Mouse (Mus musculus) CH12.LX (cell line): ENCODE measurements around the gene 4930442H23Rik. TPM values are rescaled to one million over a fixed set of nuclear protein-coding genes. Genes with fewer than 3 reads are reported as not detected.

Experiments used
- DNase-seq: peaks from one replicate; pipeline ENCODE4 v3.0.0-alpha.2; 2013; ENCODE audit errors: extremely low read depth
- H3K27ac ChIP-seq: 2 replicates; pipeline ENCODE4 v1.5.1; 2012; ENCODE audit warnings: low read depth, mild to moderate bottlenecking, control low read depth, moderate library complexity; ENCODE audit not compliant: insufficient read depth
- H3K27me3 ChIP-seq: replicated peaks from 2 replicates; pipeline ENCODE3; 2012; ENCODE audit warnings: inconsistent platforms
- H3K36me3 ChIP-seq, 2 experiments: replicated peaks in 1 of 2; 2 replicates each; pipeline versions ENCODE3 to v1.6.1; 2012; ENCODE audit warnings: inconsistent platforms in 1 of 2, low read length in 1 of 2, mild to moderate bottlenecking in 1 of 2, mixed read lengths in 1 of 2, moderate library complexity in 1 of 2; ENCODE audit not compliant: control insufficient read depth in 1 of 2, insufficient read depth in 1 of 2
- H3K4me1 ChIP-seq, 2 experiments: 2 replicates each; pipeline ENCODE4 v1.6.1; 2012; ENCODE audit warnings: inconsistent platforms in 1 of 2, moderate library complexity in 1 of 2; ENCODE audit not compliant: insufficient read depth in 2 of 2, control insufficient read depth in 1 of 2
- H3K4me2 ChIP-seq: 2 replicates; pipeline ENCODE4 v1.6.1; 2012; ENCODE audit warnings: low read depth, mild to moderate bottlenecking, control low read depth; ENCODE audit not compliant: poor library complexity, insufficient read depth, severe bottlenecking
- H3K4me3 ChIP-seq, 3 experiments: fragments of 150-350 bp in 1 of 3; sonication (generic) in 1 of 3; replicated peaks in 1 of 3; 2 replicates each; pipeline versions ENCODE3 to v1.5.1; 2011 to 2012; ENCODE audit warnings: low read depth in 2 of 3, low read length in 2 of 3, mild to moderate bottlenecking in 2 of 3, moderate library complexity in 2 of 3, control low read depth in 1 of 3, improper control_type of control experiment in 1 of 3, inconsistent platforms in 1 of 3, mixed read lengths in 1 of 3; ENCODE audit not compliant: poor library complexity in 1 of 3
- H3K79me2 ChIP-seq: replicated peaks from 2 replicates; pipeline ENCODE4 v1.6.1; 2012; ENCODE audit warnings: mild to moderate bottlenecking, moderate library complexity; ENCODE audit not compliant: control insufficient read depth, poor library complexity, insufficient read depth, severe bottlenecking; ENCODE audit errors: extremely low read depth
- H3K9ac ChIP-seq: 2 replicates; pipeline ENCODE4 v1.6.1; 2012; ENCODE audit warnings: low read depth, mild to moderate bottlenecking, control low read depth, moderate library complexity; ENCODE audit not compliant: insufficient read depth
- H3K9me3 ChIP-seq: replicated peaks from 2 replicates; pipeline ENCODE3; 2012; ENCODE audit warnings: low read length, inconsistent platforms, mixed read lengths
- BHLHE40 ChIP-seq: IDR thresholded peaks from 2 replicates; pipeline ENCODE4 v1.6.1; 2011; ENCODE audit warnings: mild to moderate bottlenecking, low read depth, low read length, improper control_type of control experiment
- CTCF ChIP-seq, 2 experiments: IDR thresholded peaks in 1 of 2; conservative IDR thresholded peaks in 1 of 2; 2 replicates each; pipeline ENCODE4 v1.5.1; 2011 to 2012; ENCODE audit warnings: low read depth in 2 of 2, low read length in 2 of 2, improper control_type of control experiment in 1 of 2, inconsistent platforms in 1 of 2, mild to moderate bottlenecking in 1 of 2, moderate library complexity in 1 of 2
- E2F4 ChIP-seq: IDR thresholded peaks from 2 replicates; pipeline ENCODE4 v1.6.1; 2011; ENCODE audit warnings: low read depth, low read length, improper control_type of control experiment; ENCODE audit not compliant: insufficient replicate concordance
- EP300 ChIP-seq: IDR thresholded peaks from 2 replicates; pipeline ENCODE4 v1.6.1; 2011; ENCODE audit warnings: low read length, improper control_type of control experiment
- IRF4 ChIP-seq: IDR thresholded peaks from 2 replicates; pipeline ENCODE4 v1.6.1; 2014; ENCODE audit warnings: low read depth, mild to moderate bottlenecking, inconsistent platforms, low read length, improper control_type of control experiment
- JUN ChIP-seq: IDR thresholded peaks from 2 replicates; pipeline ENCODE4 v1.6.1; 2011; ENCODE audit warnings: low read depth, mild to moderate bottlenecking, low read length, improper control_type of control experiment, moderate library complexity; ENCODE audit not compliant: insufficient read depth
- MEF2A ChIP-seq: IDR thresholded peaks from 2 replicates; pipeline ENCODE4 v1.6.1; 2014; ENCODE audit warnings: low read depth, mild to moderate bottlenecking, inconsistent platforms, low read length, improper control_type of control experiment, borderline replicate concordance
- NELFE ChIP-seq: IDR thresholded peaks from 2 replicates; pipeline ENCODE4 v1.6.1; 2011; ENCODE audit warnings: low read depth, low read length, improper control_type of control experiment
- NRF1 ChIP-seq: IDR thresholded peaks from 2 replicates; pipeline ENCODE4 v1.6.1; 2014; ENCODE audit warnings: low read depth, mild to moderate bottlenecking, inconsistent platforms, low read length, improper control_type of control experiment, moderate library complexity
- PAX5 ChIP-seq: IDR thresholded peaks from 2 replicates; pipeline ENCODE4 v1.6.1; 2012; ENCODE audit warnings: low read length, inconsistent platforms, mixed read lengths
- POLR2A ChIP-seq: IDR thresholded peaks from 2 replicates; pipeline ENCODE4 v1.6.1; 2011; ENCODE audit warnings: low read depth, mild to moderate bottlenecking, improper control_type of control experiment, low read length
- POLR2AphosphoS2 ChIP-seq: IDR thresholded peaks from 2 replicates; pipeline ENCODE4 v1.6.1; 2011; ENCODE audit warnings: low read depth, low read length, improper control_type of control experiment
- RAD21 ChIP-seq: IDR thresholded peaks from 2 replicates; pipeline ENCODE4 v1.6.1; 2011; ENCODE audit warnings: low read depth, mild to moderate bottlenecking, low read length, improper control_type of control experiment, moderate library complexity
- SIN3A ChIP-seq: IDR thresholded peaks from 2 replicates; pipeline ENCODE4 v1.6.1; 2012; ENCODE audit warnings: low read length, improper control_type of control experiment, inconsistent platforms
- TBP ChIP-seq: conservative IDR thresholded peaks from 2 replicates; pipeline ENCODE4 v1.6.1; 2011; ENCODE audit warnings: low read depth, low read length, improper control_type of control experiment
- ZC3H11A ChIP-seq: IDR thresholded peaks from 2 replicates; pipeline ENCODE4 v1.6.1; 2012; ENCODE audit warnings: low read depth, mild to moderate bottlenecking, inconsistent platforms, low read length, improper control_type of control experiment
- ZMIZ1 ChIP-seq: IDR thresholded peaks from 2 replicates; pipeline ENCODE4 v1.6.1; 2012; ENCODE audit warnings: low read depth, mild to moderate bottlenecking, inconsistent platforms, low read length, improper control_type of control experiment
- ZNF384 ChIP-seq: IDR thresholded peaks from 2 replicates; pipeline ENCODE4 v1.6.1; 2012; ENCODE audit warnings: low read depth, low read length, improper control_type of control experiment, inconsistent platforms
- dilution Hi-C: fragments of 300-500 bp; cut with MboI; formaldehyde crosslinking; loops from 2 replicates; pipeline ENCODE4 v1.14.3; 2020; ENCODE audit warnings: low sequenced_read_pairs; ENCODE audit not compliant: extremely low pct_unique_long_range_greater_than_20kb, extremely low pct_ligation_motif_present
- in situ Hi-C: fragments of 300-500 bp; cut with MboI; formaldehyde crosslinking; loops from 3 replicates; pipeline ENCODE4 v1.14.3; 2019; ENCODE audit warnings: low sequenced_read_pairs, low pct_ligation_motif_present, low pct_unique_long_range_greater_than_20kb, mixed read lengths
- polyA plus RNA-seq: library from polyadenylated mRNA; unstranded; fragments of >175 nt; gene quantifications from 2 replicates; pipeline ENCODE4 v1.2.1, GENCODE M21; 2012; ENCODE audit warnings: low read depth; ENCODE audit not compliant: insufficient read length
- total RNA-seq, 2 experiments: library from RNA; depleted of rRNA; stranded (reverse); fragments of 300-350 nt in 1 of 2; fragments of >200 nt in 1 of 2; gene quantifications; 2 replicates each; pipeline ENCODE4 v1.2.3; 2012 to 2014

Gene 4930442H23Rik
- total and polyA plus RNA-seq, 3 experiments = 0.27 TPM; not detected in 2

- TF ChIP-seq RAD21 = peak; percentile 1
- TF ChIP-seq E2F4 = no peak
- peak in 1 of 2 experiments; percentile 29; a peak in 1 of 4 replicates for TF ChIP-seq CTCF (conservative IDR thresholded peaks at IDR 0.05 in 1 of 2, IDR thresholded peaks at IDR 0.05 in 1 of 2; ENCODE audit: low read depth in 2 of 2, low read length in 2 of 2)
- Histone ChIP-seq H3K27ac (no peak overlapping the region), H3K4me2 (no peak overlapping the region), H3K4me3 (no peak overlapping the region), H3K4me1 (peaks cover 20 to 45% of the 10 kb centered on the region in 2 experiments), H3K36me3 (peaks cover 29 to 49% of the 10 kb centered on the region in 2 experiments), H3K27me3 (peaks cover 2% of the 10 kb centered on the region), H3K9ac (no peak overlapping the region), H3K9me3 (no peaks in the 10 kb centered on the region), H3K79me2 (no peaks in the 10 kb centered on the region)
- in situ Hi-C loops (loop anchor here (10.0 kb wide), 1 partner anchor 164 kb away; the partner anchor contains the start of genes Hmg20b and Mfsd12), dilution Hi-C loops (no loop called here)
- no peak for DNase-seq
These were observed 7.3 kb upstream of the 4930442H23Rik start for GRCm38 (mm10) chr10:81190912-81191321.

- TF ChIP-seq MEF2A = no peak
- TF ChIP-seq CTCF (conservative IDR thresholded peaks at IDR 0.05 in 1 of 2, IDR thresholded peaks at IDR 0.05 in 1 of 2; ENCODE audit: low read depth in 2 of 2, low read length in 2 of 2) = peak; percentile 10 to 37; a peak in 2 of 4 replicates
- Histone ChIP-seq H3K9ac (no peak overlapping the region), H3K79me2 (no peaks in the 10 kb centered on the region), H3K27ac (no peak overlapping the region), H3K36me3 (peaks cover 30 to 53% of the 10 kb centered on the region in 2 experiments), H3K9me3 (no peaks in the 10 kb centered on the region), H3K4me1 (peaks cover 19 to 40% of the 10 kb centered on the region in 2 experiments), H3K27me3 (peaks cover 2% of the 10 kb centered on the region), H3K4me3 (no peak overlapping the region), H3K4me2 (no peak overlapping the region)
- DNase-seq = no peak
- dilution Hi-C loops = no loop called here
- in situ Hi-C loops = loop anchor here (10.0 kb wide), 1 partner anchor 164 kb away; the partner anchor contains the start of genes Hmg20b and Mfsd12
These were observed 6.7 kb upstream of the 4930442H23Rik start for GRCm38 (mm10) chr10:81190236-81190911.

GRCm38 (mm10) chr10:81189821-81190220 is 6.2 kb upstream of the 4930442H23Rik start:
- Histone ChIP-seq H3K9me3 (no peaks in the 10 kb centered on the region), H3K27me3 (peaks cover 2% of the 10 kb centered on the region), H3K4me1 (peaks cover 14 to 34% of the 10 kb centered on the region in 2 experiments), H3K27ac (no peak overlapping the region), H3K79me2 (no peaks in the 10 kb centered on the region), H3K36me3 (peaks cover 35 to 58% of the 10 kb centered on the region in 2 experiments), H3K4me2 (no peak overlapping the region), H3K9ac (no peak overlapping the region), H3K4me3 (no peak overlapping the region)
- in situ Hi-C loops = loop anchor here (10.0 kb wide), 1 partner anchor 165 kb away; the partner anchor contains the start of genes Hmg20b and Mfsd12
- dilution Hi-C loops = no loop called here
- no peak for DNase-seq
- no peak for TF ChIP-seq JUN
- TF ChIP-seq MEF2A = no peak
- no peak for TF ChIP-seq POLR2AphosphoS2
- no peak for TF ChIP-seq BHLHE40
- TF ChIP-seq ZMIZ1 = no peak
- TF ChIP-seq EP300 = no peak
- TF ChIP-seq NELFE = no peak
- no peak for TF ChIP-seq CTCF (conservative IDR thresholded peaks at IDR 0.05 in 1 of 2, IDR thresholded peaks at IDR 0.05 in 1 of 2; ENCODE audit: low read depth in 2 of 2, low read length in 2 of 2)
- no peak for TF ChIP-seq TBP
- TF ChIP-seq ZC3H11A = no peak
- no peak for TF ChIP-seq ZNF384
- no peak for TF ChIP-seq SIN3A
- TF ChIP-seq PAX5 = no peak
- TF ChIP-seq NRF1 = no peak
- no peak for TF ChIP-seq IRF4
- no peak for TF ChIP-seq POLR2A
- TF ChIP-seq, all 38 proteins: peak for 0
